ENCODE assay signal across 8 mouse cellular contexts in the genomic region with DNA sequence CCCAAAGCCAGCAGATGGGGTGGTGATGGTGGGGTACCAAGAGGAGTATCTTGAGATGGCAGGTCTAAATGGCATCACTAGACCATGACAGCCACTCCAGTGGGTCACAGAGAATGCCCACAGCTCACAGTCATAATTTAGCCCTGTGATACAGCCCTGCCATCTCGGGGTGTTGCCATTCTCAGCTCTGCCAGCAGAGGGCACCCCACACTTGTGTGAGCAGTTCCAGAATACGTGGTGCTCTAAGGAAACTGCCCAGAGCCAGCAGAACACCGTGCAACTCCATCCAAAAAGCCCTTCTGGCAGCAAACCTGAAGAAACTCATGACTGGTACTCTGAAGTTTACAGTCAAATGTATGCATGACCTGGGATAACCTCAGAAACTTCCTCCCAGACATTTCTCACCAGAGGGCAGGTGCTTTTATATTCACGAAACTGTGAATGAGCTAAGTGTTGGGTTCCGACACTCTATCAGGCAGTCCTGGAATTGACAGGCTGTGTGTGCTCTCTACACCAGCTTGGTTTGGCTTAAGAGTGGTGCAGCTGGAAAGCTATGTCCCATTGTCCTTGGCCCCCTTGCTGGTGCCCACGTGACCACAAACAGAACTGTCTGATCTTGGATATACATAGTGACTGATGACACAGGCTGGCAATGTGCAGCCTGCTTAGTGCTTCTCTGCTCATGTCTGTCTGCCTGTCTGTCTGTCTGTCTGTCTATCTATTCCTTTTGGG. TPM values are rescaled to one million over a fixed set of nuclear protein-coding genes. Genes with fewer than 3 reads are reported as not detected.
A peak's percentile ranks its signal among the peaks of the same experiment; 100 is the strongest.
DNase-seq lines count a peak whose midpoint lies in the region; ATAC-seq lines count a peak whose summit lies in the region.

No protein-coding gene starts in this region.

- ATAC-seq in megakaryocyte, adult 5-6 weeks (ENCODE audit: poor library complexity, severe bottlenecking): peak; percentile 89

- DNase-seq in ZHBTc4 (ENCODE audit: low read depth, low spot score): peak; percentile 84
- DNase-seq in cerebellum, postnatal 36 days: peak; percentile 93 to 96
- DNase-seq in gastrocnemius, postnatal 10 days: peak; percentile 92
- peak; percentile 52 for DNase-seq in hindlimb bud, embryonic 11.5 days (ENCODE audit: extremely low spot score, low read depth, low spot score)
- peak; percentile 88 to 95 for DNase-seq in left cerebral cortex, adult 18-20 months (ENCODE audit: low spot score in 2 of 2)
- peak; percentile 82 for DNase-seq in right cerebral cortex, postnatal 25 days
- peak; percentile 76 to 91 for DNase-seq in urinary bladder, postnatal 4 days (ENCODE audit: low spot score in 2 of 2)

RNA-seq across cellular contexts. Expression of a gene that starts 55.2 kb away (rescaled TPM):
- total RNA-seq in gastrocnemius, postnatal 10 days (2021): 1 to 10 TPM; 3.5 to 5.2 TPM
- total RNA-seq in left cerebral cortex, adult 18-20 months (2021): 10 to 100 TPM; 14.1 to 15.1 TPM
- 3.0 and 3.3 TPM in 2 replicates for total RNA-seq in megakaryocyte, adult 5-6 weeks (2015)
- 1.8 and 2.6 TPM in 2 replicates for total RNA-seq in megakaryocyte, adult 5-6 weeks (2017)

Comparison
In these comparisons a context has a peak if more than half of its experiments do, and no peak if none do; other contexts are left out.
1. Peak in every context shown above with its lines: DNase-seq and ATAC-seq.